Mouse (Mus musculus) large intestine, adult 2 months (tissue): ENCODE results near the gene Adam21. TPM values are rescaled to one million over a fixed set of nuclear protein-coding genes. Genes with fewer than 3 reads are reported as not detected.
A peak's percentile ranks its signal among the peaks of the same experiment; 100 is the strongest.
"Not testable (repeated sequence)": the region's sequence is repeated elsewhere in the genome, so short reads cannot be mapped to it uniquely, and the experiment has no call there.

Source experiments
- DNase-seq: peaks from one replicate; pipeline ENCODE4 v3.0.0-alpha.2; 2012; ENCODE audit warnings: low read depth, low spot score
- WGBS: fragments of 180-500 bp; shearing (Covaris S2); methylation state at CpG from one replicate; pipeline ENCODE4 v1.1.7; 2018; 5-methylcytosine and 5-hydroxymethylcytosine counted together
- polyA plus RNA-seq: library from polyadenylated mRNA; depleted of rRNA; stranded (reverse); fragments of >200 nt; gene quantifications from 2 replicates; pipeline ENCODE4 v1.2.3, GENCODE M21; 2012; rRNA removed

Gene Adam21
- not detected in 2 replicates for polyA plus RNA-seq

DNA sequence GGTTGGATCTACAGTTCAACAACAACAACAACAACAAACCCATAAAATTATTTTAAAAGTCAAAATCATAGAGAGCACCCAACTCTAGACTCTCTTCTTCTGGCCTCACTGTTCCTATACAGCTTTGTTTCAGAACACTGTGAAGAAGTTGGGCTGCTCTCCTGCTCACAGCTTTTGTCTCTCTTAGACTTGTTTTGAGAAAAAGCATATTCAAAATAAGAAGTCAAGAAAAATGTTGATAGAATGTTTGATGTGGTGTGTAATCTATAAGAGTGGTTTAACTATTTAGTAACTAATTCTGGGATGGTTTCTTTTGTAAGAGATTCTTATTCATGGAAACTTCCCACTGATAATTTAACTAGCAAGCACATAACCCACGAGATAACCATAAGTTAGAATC, at the start of gene Adam21:
Adam21 (minus strand) TSS at position 101 of the 400 bp plus-strand sequence.
- 85% methylated on average over 1 of the region's 1 CpGs for WGBS
- DNase-seq, result no peak

DNA sequence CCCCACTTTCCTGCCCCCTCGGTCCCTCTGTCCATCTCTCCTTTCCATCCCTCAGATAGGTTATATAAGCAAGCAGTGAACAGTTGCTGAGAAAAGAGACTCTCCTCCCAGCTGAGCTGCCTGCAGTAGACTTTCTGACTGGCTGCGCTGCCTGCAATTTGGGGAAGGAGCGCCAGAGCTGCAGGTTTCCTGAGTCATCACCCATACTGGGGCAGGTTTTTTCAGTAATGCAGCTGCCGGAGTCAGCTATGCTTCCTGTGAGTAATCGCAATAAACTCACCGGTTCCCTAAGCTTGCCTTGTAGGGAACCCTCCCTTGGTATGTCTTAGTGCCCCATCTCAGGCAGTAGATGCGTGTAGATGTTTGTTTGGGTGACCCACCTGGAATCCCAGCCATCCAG, 48.7 kb upstream of the Adam21 start:
- WGBS, result 20% methylated on average over 7 of the region's 7 CpGs
- DNase-seq, result no peak

DNA sequence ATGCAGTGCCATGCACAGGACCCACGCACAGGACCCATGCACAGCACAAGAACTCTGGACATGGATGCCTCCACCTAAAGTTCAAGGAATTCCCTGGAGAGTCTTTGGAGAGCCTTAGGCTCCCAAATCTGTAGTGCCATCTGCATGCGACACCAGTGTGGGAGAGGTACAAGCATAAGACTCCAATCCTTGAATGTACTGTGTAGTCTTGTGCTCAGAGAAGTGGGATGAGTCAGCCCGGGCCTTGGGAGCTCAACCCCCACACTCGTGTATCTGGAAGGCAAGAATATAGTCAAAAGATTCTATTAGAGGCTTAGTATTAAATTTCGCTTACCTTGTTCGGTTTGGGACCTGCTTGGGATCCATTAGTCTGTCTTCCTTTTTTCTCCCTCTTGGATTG, 47.5 kb upstream of the Adam21 start:
- 86% methylated on average over 6 of the region's 6 CpGs for WGBS
- DNase-seq, result no peak

DNA sequence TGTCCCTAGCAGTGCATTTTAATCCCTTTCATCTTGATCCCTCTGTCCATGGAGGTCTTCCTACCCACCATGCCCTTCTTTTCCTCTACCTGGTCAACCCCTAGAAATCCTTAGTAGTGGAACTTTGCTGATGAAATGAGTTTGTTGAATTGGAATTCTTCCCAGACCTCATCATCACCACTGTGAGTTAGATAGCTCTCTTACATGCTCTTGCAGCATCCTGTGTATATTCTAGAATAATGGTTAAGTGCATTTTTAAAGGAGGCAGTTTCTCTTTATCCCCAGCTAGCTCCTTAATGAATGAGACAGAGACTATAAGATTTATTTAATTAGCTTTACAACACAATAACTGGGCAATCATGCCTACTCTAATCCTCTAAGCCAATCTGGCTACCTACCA, 41.2 kb upstream of the Adam21 start:
- no peak for DNase-seq

DNA sequence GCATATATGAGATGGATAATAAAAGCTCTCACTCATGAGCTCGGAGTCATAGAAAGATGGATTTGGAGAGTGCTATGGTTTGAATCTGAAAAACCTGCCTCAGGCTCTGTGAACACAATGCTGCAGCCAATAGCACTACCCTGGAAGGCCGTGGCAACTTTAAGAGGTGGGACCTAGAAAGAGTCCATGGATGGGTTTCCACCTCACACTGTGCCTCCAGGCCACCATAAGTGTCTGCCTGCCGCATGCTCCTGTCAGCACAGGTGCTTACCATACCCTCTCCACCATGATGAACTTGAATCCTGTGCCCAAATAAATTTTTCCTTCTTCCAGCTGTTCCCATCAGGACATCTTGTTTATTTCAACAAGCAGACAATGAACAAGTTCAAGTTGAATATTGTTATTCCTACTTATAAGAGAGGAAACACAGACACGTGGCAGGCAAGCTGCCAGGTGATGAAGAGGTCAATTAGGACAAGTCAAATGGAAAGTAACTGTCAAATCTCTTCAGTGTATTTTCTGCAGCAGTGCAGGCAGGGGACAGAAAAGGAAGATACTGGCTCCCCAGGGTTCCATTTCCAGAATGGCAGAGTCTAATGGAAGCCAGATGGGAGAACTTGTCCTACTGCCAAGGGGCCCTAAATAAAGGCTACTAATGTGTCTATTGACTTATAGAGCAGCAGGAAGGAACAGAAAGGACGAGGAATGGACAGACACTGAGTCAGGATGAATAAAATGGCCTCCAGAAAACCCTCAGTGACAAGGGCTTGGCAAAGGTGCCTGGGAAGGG, 36.9 kb upstream of the Adam21 start:
- no peak for DNase-seq

DNA sequence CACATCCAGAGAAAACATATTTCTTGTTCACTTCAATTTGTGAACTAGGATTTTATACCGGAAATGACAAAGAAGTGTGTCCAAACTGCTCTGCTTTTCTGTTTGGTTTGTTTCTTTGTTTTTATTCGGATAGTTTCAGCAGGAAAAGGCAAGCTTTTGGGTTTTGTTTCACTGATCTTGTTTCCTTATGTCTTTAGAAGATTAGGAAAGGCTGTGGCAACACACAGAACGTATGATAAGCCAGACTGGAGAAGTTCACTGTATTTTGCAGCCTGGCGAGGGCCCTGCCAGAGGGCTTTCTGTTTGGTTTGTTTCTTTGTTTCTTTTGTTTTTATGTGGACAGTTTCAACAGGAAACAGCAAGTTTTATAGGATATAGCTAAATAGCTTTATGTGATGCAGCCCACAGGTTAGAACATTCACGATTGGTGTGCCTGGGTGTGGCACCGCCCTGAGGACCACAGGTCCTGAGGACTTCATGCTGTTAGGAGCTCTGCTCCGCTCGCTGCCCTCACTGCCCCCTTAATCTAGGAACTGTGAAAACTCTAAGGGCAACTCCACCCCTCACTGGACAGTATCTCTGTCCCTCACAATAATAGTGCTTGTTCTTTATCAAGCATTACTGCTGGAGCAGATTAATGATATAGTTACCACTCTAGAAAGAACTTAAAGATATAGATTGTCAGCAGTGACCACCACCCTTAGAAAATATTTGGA, 28.4 kb upstream of the Adam21 start:
- WGBS, result 60% methylated on average over 8 of the region's 8 CpGs
- DNase-seq, result no peak

More for the DNA sequence above, 36.9 kb upstream of the Adam21 start:
- 52% methylated on average over 5 of the region's 5 CpGs for WGBS

DNA sequence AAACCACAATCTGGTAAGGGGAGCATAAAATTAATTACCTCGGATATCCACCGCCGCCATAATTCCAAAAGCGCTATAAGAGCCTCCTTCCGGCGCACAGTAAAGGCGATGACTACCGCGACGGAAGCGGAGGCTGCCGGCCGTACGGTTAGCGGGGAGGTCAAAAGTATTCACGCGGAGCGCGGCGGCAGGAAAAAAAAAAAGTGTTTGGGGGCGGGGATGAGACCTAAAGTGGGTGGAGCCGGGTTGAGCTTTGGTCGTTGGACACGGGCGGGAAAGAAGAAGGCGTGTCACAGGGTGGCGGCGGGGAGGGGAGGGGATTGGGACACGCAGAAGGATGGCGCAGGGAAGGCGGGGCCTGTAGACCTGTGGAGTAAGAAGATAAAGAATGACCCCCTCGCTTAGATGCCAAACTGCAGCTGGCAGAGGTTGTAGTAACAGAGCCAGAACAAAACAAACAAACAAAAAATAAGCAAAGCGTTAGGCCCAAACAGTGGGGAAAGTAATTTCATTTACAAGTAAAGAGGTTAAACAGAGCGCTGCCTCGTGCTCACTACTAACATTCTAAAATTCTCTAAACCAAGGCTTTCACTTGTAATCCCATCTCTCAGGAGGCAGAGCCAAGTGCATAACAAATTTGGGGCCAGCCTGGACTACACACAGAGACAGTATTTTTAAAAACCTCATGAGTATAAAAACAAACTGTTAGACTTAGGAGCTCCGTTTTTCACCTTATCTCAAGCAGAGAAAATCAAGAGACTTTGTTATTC, 26.8 kb upstream of the Adam21 start, which contains the start of gene Med6:
Med6 (minus strand) TSS at position 107 of the 770 bp plus-strand sequence.
- 2% methylated on average over 36 of the region's 36 CpGs for WGBS
- peak; percentile 79 for DNase-seq

DNA sequence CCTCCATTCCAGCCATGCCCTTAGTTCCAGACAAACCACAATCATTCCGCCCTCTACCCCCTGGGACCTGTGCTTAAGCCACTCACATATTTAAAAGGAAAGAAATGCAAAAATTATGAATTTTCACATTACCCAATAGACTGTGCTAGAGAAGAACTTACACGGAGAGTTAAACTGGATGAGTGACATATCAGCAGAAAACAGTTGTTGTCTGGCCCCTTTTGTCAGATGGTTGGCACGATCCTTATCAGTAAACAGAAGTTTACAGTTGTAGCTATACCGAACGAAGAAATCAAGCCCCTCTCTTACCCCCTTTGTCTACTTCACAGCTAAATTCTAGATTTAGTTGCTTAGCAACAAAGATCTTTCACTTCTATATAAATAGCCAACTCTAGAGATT, 343 bp downstream of the Adam21 start:
- DNase-seq, result no peak
- WGBS, result 87% methylated on average over 5 of the region's 5 CpGs

DNA sequence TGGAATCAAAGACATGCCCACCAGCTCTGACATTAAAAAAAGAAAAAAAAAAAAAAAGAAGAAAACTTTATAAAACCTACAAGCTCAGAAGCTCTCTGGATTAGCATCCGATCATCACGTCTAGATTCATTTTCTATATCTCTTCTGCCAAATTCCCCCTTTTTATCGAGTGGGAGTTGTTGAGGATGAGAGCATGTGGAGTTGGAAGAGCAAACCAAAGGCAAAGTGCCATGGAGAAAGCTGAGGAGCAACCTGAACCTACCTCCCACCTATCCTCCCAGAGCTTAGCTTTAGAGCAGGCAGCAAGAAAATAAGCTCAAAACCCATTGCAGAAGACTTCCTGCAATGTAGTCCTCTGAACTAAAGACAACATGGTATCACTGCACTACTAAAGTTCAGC, 4.1 kb downstream of the Adam21 start:
- no peak for DNase-seq
- WGBS, result 95% methylated on average over 3 of the region's 3 CpGs

DNA sequence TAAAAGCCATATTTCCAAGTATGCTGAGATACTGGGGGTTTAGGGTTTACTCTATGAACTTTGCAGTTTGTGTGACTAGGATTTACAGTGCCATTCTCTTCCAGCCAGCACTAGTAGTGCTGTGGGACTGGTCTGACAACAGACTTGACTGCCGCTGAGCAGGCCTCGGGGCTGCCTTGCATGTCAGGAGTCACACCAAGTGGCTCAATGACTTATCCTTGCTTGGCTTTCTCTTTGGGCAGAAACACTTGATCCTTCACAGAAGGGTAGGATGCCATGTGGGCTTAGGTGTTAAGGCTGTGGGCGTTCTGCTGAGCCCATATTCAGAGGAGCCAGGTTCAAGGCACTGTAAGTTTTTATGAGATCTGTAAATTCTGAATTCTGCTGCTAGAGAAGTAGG, 19.0 kb downstream of the Adam21 start:
- WGBS, result 88% methylated on average over 3 of the region's 3 CpGs
- no peak for DNase-seq

DNA sequence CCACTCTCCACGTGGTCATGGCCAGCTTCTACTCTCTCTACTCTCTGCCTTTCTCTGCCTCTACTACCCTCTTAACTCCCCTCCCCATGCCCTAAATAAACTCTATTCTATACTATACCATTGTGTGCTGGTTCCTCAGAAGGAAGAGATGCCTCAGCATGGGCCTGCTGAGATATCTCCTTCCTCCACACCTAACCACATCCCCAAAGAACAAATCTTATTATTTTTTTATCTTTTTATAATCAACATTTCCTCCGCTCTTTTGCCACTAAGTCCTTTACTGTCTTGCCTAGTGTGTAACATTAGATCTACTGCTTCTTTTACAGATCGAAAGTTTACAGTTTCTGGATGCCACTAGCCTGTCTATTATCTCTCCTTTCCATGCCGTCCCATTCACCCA, 21.1 kb downstream of the Adam21 start:
- 63% methylated on average over 4 of the region's 4 CpGs for WGBS

DNA sequence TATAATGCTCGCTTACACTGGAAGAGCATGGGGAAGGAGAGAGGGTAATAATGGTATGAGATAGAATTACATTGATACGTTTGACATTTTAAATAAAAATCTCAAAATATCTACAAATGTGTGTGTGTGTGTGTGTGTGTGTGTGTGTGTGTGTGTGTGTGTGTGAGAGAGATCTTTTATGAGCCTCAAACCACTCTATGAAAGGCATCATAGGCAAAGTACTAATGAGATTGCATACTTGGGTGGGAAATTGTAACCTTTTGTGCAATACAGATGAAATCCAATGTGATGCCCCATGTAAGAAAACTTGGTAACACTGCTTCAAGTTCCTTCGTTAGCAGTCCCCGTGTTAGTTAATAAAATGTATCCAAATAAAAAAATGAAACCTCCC, 35.2 kb downstream of the Adam21 start:
- WGBS, result 30% methylated on average over 4 of the region's 4 CpGs

More for the DNA sequence above, 21.1 kb downstream of the Adam21 start:
- no peak for DNase-seq

DNA sequence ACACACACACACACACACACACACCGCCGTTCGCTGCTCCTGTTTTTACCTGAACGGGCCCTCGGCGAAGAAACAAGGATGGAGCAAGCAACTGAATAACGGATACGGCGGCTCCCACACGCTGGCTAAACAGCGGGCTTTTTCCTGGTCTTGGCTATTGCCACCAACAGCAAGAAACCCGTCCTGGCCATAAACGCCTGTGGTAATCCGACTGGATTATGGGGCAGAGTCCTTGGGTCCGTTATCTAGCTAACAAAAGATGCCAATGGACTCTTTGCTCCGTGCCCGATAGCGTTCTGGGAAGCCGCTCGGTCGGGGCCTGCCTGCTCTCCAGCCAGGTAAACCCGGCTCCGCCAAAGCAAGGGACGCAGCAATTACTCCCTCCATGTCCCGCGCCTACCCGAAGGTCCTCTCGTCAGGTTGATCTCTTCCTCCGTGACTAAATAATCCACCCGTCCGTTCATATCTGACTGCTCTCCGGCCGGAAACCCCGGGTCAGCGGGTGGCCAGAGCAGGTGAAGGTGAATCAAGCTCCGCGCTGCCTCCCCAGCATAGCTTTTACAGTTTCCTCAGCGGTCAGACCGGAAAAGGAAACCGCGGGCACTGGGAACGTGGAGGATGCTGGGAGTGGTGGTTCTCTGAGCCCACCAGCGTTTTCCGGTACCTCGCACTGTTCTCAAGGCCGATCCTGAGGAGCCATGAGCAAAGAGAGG, 35.8 kb downstream of the Adam21 start, which contains the start of the genes Gm20498 and Synj2bp:
Gm20498 (minus strand) TSS at position 590 of the 713 bp plus-strand sequence.
Synj2bp (minus strand) TSS at position 596 of the 713 bp plus-strand sequence.
- WGBS, result under 1% methylated on average over 46 of the region's 46 CpGs
- no peak for DNase-seq

More for the DNA sequence above, 35.2 kb downstream of the Adam21 start:
- DNase-seq, result no peak

DNA sequence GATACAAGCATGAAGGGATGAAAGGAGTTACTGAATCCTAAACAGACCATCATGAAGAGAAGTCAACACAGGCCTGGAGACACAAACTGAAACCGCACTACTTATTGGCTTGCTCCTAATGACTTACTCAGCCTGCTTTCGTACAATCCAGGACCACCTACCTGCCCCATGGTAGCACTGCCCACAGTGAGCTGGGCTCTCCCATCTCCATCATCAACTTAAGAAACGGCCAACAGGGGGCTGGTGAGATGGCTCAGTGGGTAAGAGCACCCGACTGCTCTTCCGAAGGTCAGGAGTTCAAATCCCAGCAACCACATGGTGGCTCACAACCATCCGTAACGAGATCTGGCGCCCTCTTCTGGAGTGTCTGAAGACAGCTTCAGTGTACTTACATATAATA, 37.7 kb downstream of the Adam21 start:
- 84% methylated on average over 8 of the region's 8 CpGs for WGBS
- DNase-seq, result not testable (repeated sequence)

Other genes with a start within 250 kb of the Adam21 start
- 0.36 and 0.43 TPM in 2 replicates for gene Slc8a3, start 235.3 kb downstream of the Adam21 start, polyA plus RNA-seq
- gene Gm4787, start 189.0 kb downstream of the Adam21 start, polyA plus RNA-seq, result 0.14 and 0.41 TPM in 2 replicates
- gene Adam4, start 146.5 kb downstream of the Adam21 start, polyA plus RNA-seq, result 0.38 and 0.80 TPM in 2 replicates
- 82.6 and 89.8 TPM in 2 replicates for gene Cox16, start 83.3 kb downstream of the Adam21 start, polyA plus RNA-seq
- 13.8 and 18.3 TPM in 2 replicates for gene Gm20498, start 35.6 kb downstream of the Adam21 start, polyA plus RNA-seq
- 44.3 and 80.8 TPM in 2 replicates for gene Synj2bp, start 35.6 kb downstream of the Adam21 start, polyA plus RNA-seq
- gene Med6, start 26.5 kb upstream of the Adam21 start, polyA plus RNA-seq, result 10.7 and 11.2 TPM in 2 replicates
- 0.75 and 0.93 TPM in 2 replicates for gene Ttc9, start 62.8 kb upstream of the Adam21 start, polyA plus RNA-seq
- gene Map3k9, start 212.7 kb upstream of the Adam21 start, polyA plus RNA-seq, result 3.0 and 4.3 TPM in 2 replicates